Mouse (Mus musculus): Measurements from ENCODE around the gene Gm49450.

Gm49450 gene

GRCm38 (mm10) chr15:98887526-98887925 is 65.8 kb downstream of the Gm49450 start:
- no peak for DNase-seq

- no peak for DNase-seq
These were observed 66.5 kb downstream of the Gm49450 start for GRCm38 (mm10) chr15:98886667-98887387.

- DNase-seq = no peak
These were observed 69.2 kb downstream of the Gm49450 start for GRCm38 (mm10) chr15:98884106-98884505.

GRCm38 (mm10) chr15:98883661-98884060 is 69.7 kb downstream of the Gm49450 start:
- peak; percentile 57 for DNase-seq
